Mouse (Mus musculus): ENCODE results near the gene Bmp4. TPM values are rescaled to one million over a fixed set of nuclear protein-coding genes. Genes with fewer than 3 reads are reported as not detected.

Gene Bmp4
- 64.3 and 64.7 TPM in 2 replicates for polyA plus RNA-seq (2015; fragmentation: Nextera tagmentation; extraction: Ambion mirVana)

GRCm38 (mm10) chr14:46390249-46390775, at the start of gene Bmp4:
TSS of gene Bmp4 (minus strand) at chr14:46390669.

GRCm38 (mm10) chr14:46379285-46379684, 11.2 kb downstream of the Bmp4 start, which contains the start of gene Gm15217:
TSS of gene Gm15217 (plus strand) at chr14:46379414.

Other genes with a start within 250 kb of the Bmp4 start
- 0.18 and 0.24 TPM in 2 replicates for gene Gm15217, start 11.3 kb downstream of the Bmp4 start, polyA plus RNA-seq (2015; fragmentation: Nextera tagmentation; extraction: Ambion mirVana)